Mouse (Mus musculus): Measurements from ENCODE around the gene Rprd1b. TPM values are rescaled to one million over a fixed set of nuclear protein-coding genes. Genes with fewer than 3 reads are reported as not detected.
"Not testable (repeated sequence)": the region's sequence is repeated elsewhere in the genome, so short reads cannot be mapped to it uniquely, and the experiment has no call there.

Rprd1b gene
- polyA plus RNA-seq, 1 experiment from 2014 or later = 19.8 TPM

DNA sequence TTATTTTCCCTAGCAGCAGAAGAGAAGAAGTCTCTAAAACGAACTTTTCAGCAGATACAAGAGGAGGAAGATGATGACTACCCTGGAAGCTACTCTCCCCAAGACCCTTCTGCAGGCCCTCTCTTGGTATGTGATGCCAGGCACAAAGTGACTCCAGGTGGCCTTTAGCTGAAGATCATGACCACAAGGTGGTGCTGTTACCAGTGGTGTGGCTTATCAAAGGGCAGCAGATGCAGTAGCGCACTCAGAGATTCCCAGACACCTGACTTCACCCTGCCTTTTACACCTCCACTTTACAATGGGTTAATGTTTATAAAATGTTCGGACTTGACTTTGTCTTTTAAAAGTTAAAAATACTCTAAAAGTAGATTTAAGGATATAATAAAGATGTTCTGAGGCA lies 19.6 kb downstream of the Rprd1b start:
- H3K4me3 ChIP-seq (ENCODE audit: low read depth, low read length) = no peak overlapping the region
- 49% methylated on average over 3 of the region's 3 CpGs for WGBS
- no peaks in the 10 kb centered on the region for H3K9me3 ChIP-seq (ENCODE audit: control insufficient read depth)
- no peaks in the 10 kb centered on the region for H3K27me3 ChIP-seq (replicated peaks; ENCODE audit: control insufficient read depth, insufficient read depth, low read length)
- no peak overlapping the region for H3K4me2 ChIP-seq (replicated peaks; ENCODE audit: low read depth)
- ATAC-seq = no peak; the same call in 1 of the 2 replicates
- TF ChIP-seq CTCF (IDR thresholded peaks at IDR 0.05; ENCODE audit: low read depth) = peak; percentile 86
- H3K9ac ChIP-seq (ENCODE audit: low read depth, low read length) = no peak overlapping the region
- no peak overlapping the region; the same call in 1 of the 2 replicates for H3K27ac ChIP-seq (ENCODE audit: low read depth, low read length)
- H3K36me3 ChIP-seq (ENCODE audit: control insufficient read depth, insufficient read depth) = peaks cover 48% of the 10 kb centered on the region
- no peaks in the 10 kb centered on the region for H3K4me1 ChIP-seq (replicated peaks; ENCODE audit: control insufficient read depth, insufficient read depth, low read length)

DNA sequence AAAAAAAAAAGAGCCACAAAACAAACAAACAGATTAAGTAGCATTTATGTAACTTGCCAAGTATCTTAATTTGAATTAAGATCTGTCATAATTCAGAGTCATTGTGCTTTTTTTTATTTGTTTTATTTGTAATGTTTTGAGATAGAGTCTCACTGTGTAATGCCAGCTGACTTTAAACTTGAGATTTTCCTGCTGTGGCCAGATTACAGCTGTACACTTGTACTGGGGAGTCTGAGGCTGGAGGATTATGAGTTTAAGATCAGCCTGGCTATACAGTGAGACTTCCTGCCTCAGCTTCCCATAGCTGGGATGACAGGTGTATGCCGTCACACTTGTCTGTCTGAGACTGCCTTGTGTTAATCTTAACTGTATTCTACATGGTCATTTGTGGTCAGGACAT lies 20.4 kb downstream of the Rprd1b start:
- Histone ChIP-seq H3K9ac (ENCODE audit: low read depth, low read length) (no peak overlapping the region), H3K27me3 (replicated peaks; ENCODE audit: control insufficient read depth, insufficient read depth, low read length) (no peaks in the 10 kb centered on the region), H3K4me2 (replicated peaks; ENCODE audit: low read depth) (no peak overlapping the region), H3K27ac (ENCODE audit: low read depth, low read length) (no peak overlapping the region), H3K36me3 (ENCODE audit: control insufficient read depth, insufficient read depth) (peaks cover 43% of the 10 kb centered on the region), H3K4me3 (ENCODE audit: low read depth, low read length) (no peak overlapping the region), H3K9me3 (ENCODE audit: control insufficient read depth) (no peaks in the 10 kb centered on the region), H3K4me1 (replicated peaks; ENCODE audit: control insufficient read depth, insufficient read depth, low read length) (no peaks in the 10 kb centered on the region)
- ATAC-seq = no peak
- TF ChIP-seq CTCF (IDR thresholded peaks at IDR 0.05; ENCODE audit: low read depth) = no peak
- WGBS = 100% methylated on average over 1 of the region's 1 CpGs

DNA sequence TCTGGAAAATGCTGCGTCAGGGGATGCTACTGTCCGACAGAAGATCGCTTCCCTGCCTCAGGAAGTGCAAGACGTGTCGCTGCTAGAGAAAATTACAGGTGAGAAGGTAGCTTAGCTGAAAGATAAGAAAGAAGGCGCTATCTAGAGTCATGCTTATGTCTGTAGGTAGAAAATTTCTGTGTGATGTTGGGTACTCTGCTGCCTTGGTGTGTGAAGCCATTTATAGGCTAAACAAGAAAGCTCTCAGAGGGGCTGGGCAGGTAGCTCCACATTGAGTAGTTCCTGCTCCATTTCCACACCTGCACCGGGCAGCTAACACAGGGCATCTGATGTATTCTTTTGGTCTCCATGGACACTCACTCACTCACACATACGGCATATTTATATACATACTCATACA lies 21.8 kb downstream of the Rprd1b start:
- 86% methylated on average over 8 of the region's 8 CpGs for WGBS
- Histone ChIP-seq H3K9me3 (ENCODE audit: control insufficient read depth) (no peaks in the 10 kb centered on the region), H3K4me1 (replicated peaks; ENCODE audit: control insufficient read depth, insufficient read depth, low read length) (no peaks in the 10 kb centered on the region), H3K27ac (ENCODE audit: low read depth, low read length) (no peak overlapping the region), H3K27me3 (replicated peaks; ENCODE audit: control insufficient read depth, insufficient read depth, low read length) (no peaks in the 10 kb centered on the region), H3K4me3 (ENCODE audit: low read depth, low read length) (no peak overlapping the region), H3K36me3 (ENCODE audit: control insufficient read depth, insufficient read depth) (peaks cover 36% of the 10 kb centered on the region), H3K4me2 (replicated peaks; ENCODE audit: low read depth) (no peak overlapping the region), H3K9ac (ENCODE audit: low read depth, low read length) (no peak overlapping the region)
- no peak for ATAC-seq
- TF ChIP-seq CTCF (IDR thresholded peaks at IDR 0.05; ENCODE audit: low read depth) = no peak

- TF ChIP-seq CTCF (IDR thresholded peaks at IDR 0.05; ENCODE audit: low read depth) = no peak
- Histone ChIP-seq H3K27me3 (replicated peaks; ENCODE audit: control insufficient read depth, insufficient read depth, low read length) (no peaks in the 10 kb centered on the region), H3K36me3 (ENCODE audit: control insufficient read depth, insufficient read depth) (peaks cover 52% of the 10 kb centered on the region), H3K4me1 (replicated peaks; ENCODE audit: control insufficient read depth, insufficient read depth, low read length) (no peaks in the 10 kb centered on the region), H3K4me2 (replicated peaks; ENCODE audit: low read depth) (no peak overlapping the region), H3K9me3 (ENCODE audit: control insufficient read depth) (no peaks in the 10 kb centered on the region), H3K27ac (ENCODE audit: low read depth, low read length) (no peak overlapping the region), H3K9ac (ENCODE audit: low read depth, low read length) (no peak overlapping the region), H3K4me3 (ENCODE audit: low read depth, low read length) (no peak overlapping the region)
- ATAC-seq = no peak
- WGBS = 94% methylated on average over 3 of the region's 3 CpGs
These were observed 26.3 kb downstream of the Rprd1b start for GRCm38 (mm10) chr2:158054596-158054995.

GRCm38 (mm10) chr2:158055383-158055782 lies 27.1 kb downstream of the Rprd1b start:
- H3K9ac ChIP-seq (ENCODE audit: low read depth, low read length); H3K4me2 ChIP-seq (replicated peaks; ENCODE audit: low read depth); H3K4me1 ChIP-seq (replicated peaks; ENCODE audit: control insufficient read depth, insufficient read depth, low read length); H3K27ac ChIP-seq (ENCODE audit: low read depth, low read length); H3K4me3 ChIP-seq (ENCODE audit: low read depth, low read length); H3K9me3 ChIP-seq (ENCODE audit: control insufficient read depth); ATAC-seq; H3K27me3 ChIP-seq (replicated peaks; ENCODE audit: control insufficient read depth, insufficient read depth, low read length): not testable (repeated sequence)
- TF ChIP-seq CTCF (IDR thresholded peaks at IDR 0.05; ENCODE audit: low read depth) = peak; percentile 22; the same call in 1 of the 2 replicates
- 91% methylated on average over 8 of the region's 8 CpGs for WGBS
- H3K36me3 ChIP-seq (ENCODE audit: control insufficient read depth, insufficient read depth) = peaks cover 55% of the 10 kb centered on the region

- Histone ChIP-seq H3K36me3 (ENCODE audit: control insufficient read depth, insufficient read depth) (peaks cover 71% of the 10 kb centered on the region), H3K4me3 (ENCODE audit: low read depth, low read length) (no peak overlapping the region), H3K9ac (ENCODE audit: low read depth, low read length) (no peak overlapping the region), H3K9me3 (ENCODE audit: control insufficient read depth) (no peaks in the 10 kb centered on the region), H3K4me1 (replicated peaks; ENCODE audit: control insufficient read depth, insufficient read depth, low read length) (no peaks in the 10 kb centered on the region), H3K4me2 (replicated peaks; ENCODE audit: low read depth) (no peak overlapping the region), H3K27me3 (replicated peaks; ENCODE audit: control insufficient read depth, insufficient read depth, low read length) (no peaks in the 10 kb centered on the region), H3K27ac (ENCODE audit: low read depth, low read length) (no peak overlapping the region)
- ATAC-seq = no peak
- no peak for TF ChIP-seq CTCF (IDR thresholded peaks at IDR 0.05; ENCODE audit: low read depth)
- WGBS = 79% methylated on average over 3 of the region's 3 CpGs
These were observed 28.7 kb downstream of the Rprd1b start for GRCm38 (mm10) chr2:158057030-158057429.

DNA sequence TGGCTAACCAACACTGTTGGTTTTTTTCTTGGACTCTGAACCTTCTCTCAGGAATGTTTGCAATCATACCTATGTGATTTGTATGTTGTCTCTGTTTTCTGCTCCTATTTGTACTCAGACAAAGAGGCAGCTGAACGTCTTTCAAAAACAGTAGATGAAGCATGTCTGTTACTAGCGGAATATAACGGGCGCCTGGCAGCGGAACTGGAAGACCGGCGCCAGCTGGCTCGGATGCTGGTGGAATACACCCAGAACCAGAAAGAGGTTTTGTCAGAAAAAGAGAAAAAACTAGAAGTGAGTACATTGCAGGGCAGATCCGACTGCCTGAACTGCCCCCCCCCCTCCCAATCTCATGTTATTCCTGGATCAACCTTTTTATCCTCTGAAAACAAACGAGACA lies 30.2 kb downstream of the Rprd1b start:
- H3K4me1 ChIP-seq (replicated peaks; ENCODE audit: control insufficient read depth, insufficient read depth, low read length) = no peaks in the 10 kb centered on the region
- no peak for ATAC-seq
- H3K4me2 ChIP-seq (replicated peaks; ENCODE audit: low read depth) = no peak overlapping the region
- H3K36me3 ChIP-seq (ENCODE audit: control insufficient read depth, insufficient read depth) = peaks cover 84% of the 10 kb centered on the region
- H3K27me3 ChIP-seq (replicated peaks; ENCODE audit: control insufficient read depth, insufficient read depth, low read length) = no peaks in the 10 kb centered on the region
- TF ChIP-seq CTCF (IDR thresholded peaks at IDR 0.05; ENCODE audit: low read depth) = no peak
- no peaks in the 10 kb centered on the region for H3K9me3 ChIP-seq (ENCODE audit: control insufficient read depth)
- no peak overlapping the region for H3K27ac ChIP-seq (ENCODE audit: low read depth, low read length)
- 73% methylated on average over 10 of the region's 10 CpGs for WGBS
- no peak overlapping the region for H3K9ac ChIP-seq (ENCODE audit: low read depth, low read length)
- no peak overlapping the region for H3K4me3 ChIP-seq (ENCODE audit: low read depth, low read length)

All from intestine, postnatal 0 days (tissue).